Mouse (Mus musculus) kidney, postnatal 0 days (tissue): ENCODE measurements at regions not wholly inside any gene's neighbourhood (a gene's known extent, or its start where the extent isn't known, plus 50 kb on each side); places are given as distances from the start of the nearest gene placed in this dataset.
A peak's percentile ranks its signal among the peaks of the same experiment; 100 is the strongest.

Experiments
- ATAC-seq: fragments of 200-750 bp; cut with Nextera tagmentation; replicated peaks from 2 replicates; pipeline ENCODE4 v1.8.0; 2017; ENCODE audit warnings: low read depth, moderate number of reproducible peaks, moderate TSS enrichment, moderate library complexity; ENCODE audit not compliant: low FRiP score
- DNase-seq: peaks from one replicate; pipeline ENCODE4 v3.0.0-alpha.2; 2016; ENCODE audit warnings: low spot score
- H3K27ac ChIP-seq: fragments of 300-500 bp; sonication (generic); 2 replicates; pipeline ENCODE4 v1.5.1; 2014; ENCODE audit warnings: mild to moderate bottlenecking
- H3K27me3 ChIP-seq: fragments of 300-500 bp; sonication (generic); 2 replicates; pipeline ENCODE4 v1.6.1; 2014; ENCODE audit warnings: low read length, mixed read lengths; ENCODE audit not compliant: insufficient read depth
- H3K36me3 ChIP-seq: fragments of 300-500 bp; sonication (generic); 2 replicates; pipeline ENCODE4 v1.6.1; 2014; ENCODE audit warnings: low read length, mixed read lengths; ENCODE audit not compliant: insufficient read depth
- H3K4me1 ChIP-seq: fragments of 300-500 bp; sonication (generic); replicated peaks from 2 replicates; pipeline ENCODE4 v1.6.1; 2014; ENCODE audit warnings: antibody characterized with exemption, low read length, mixed read lengths; ENCODE audit not compliant: insufficient read depth
- H3K4me2 ChIP-seq: fragments of 300-500 bp; sonication (generic); 2 replicates; pipeline ENCODE4 v1.6.1; 2014; ENCODE audit warnings: mild to moderate bottlenecking, low read length, moderate library complexity, mixed read lengths
- H3K4me3 ChIP-seq: fragments of 300-500 bp; sonication (generic); replicated peaks from 2 replicates; pipeline ENCODE4 v1.5.1; 2014; ENCODE audit warnings: low read depth, low read length
- H3K9ac ChIP-seq: fragments of 300-500 bp; sonication (generic); 2 replicates; pipeline ENCODE4 v1.6.1; 2014; ENCODE audit warnings: low read depth, low read length
- H3K9me3 ChIP-seq: fragments of 300-500 bp; sonication (generic); replicated peaks from 2 replicates; pipeline ENCODE4 v1.6.1; 2016; ENCODE audit warnings: low read length, inconsistent platforms, mixed read lengths
- CTCF ChIP-seq: IDR thresholded peaks from 2 replicates; pipeline ENCODE4 v1.5.1; 2016; ENCODE audit warnings: antibody characterized with exemption, low read depth, mild to moderate bottlenecking, moderate library complexity
- WGBS: fragments of 180-500 bp; shearing (Covaris S2); extraction: QIAGEN DNeasy Blood & Tissue Kit; methylation state at CpG from one replicate; pipeline ENCODE4 v1.1.7; 2014; 5-methylcytosine and 5-hydroxymethylcytosine counted together

DNA sequence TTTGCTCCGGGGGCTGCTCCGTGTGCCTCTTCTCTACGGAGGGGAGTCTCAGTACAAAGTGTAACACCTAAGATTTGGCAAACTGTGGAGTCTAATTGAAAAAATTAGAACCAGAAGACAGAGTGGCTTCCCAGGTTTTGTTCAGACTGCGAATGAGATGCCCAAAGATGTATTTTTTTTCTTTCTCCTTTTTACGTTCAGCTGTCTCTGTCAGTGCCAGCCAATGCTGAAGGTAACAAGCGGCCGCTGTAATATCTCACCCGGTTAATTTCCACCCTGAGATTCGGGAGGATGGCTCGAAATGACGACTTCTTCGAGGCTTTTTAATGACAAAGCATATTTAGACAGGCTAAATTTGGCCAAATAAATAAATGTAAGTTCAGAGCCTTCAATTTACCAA lies 101.1 kb upstream of the Armc2 start:
- H3K36me3 ChIP-seq: no peaks in the 10 kb centered on the region
- H3K27ac ChIP-seq: no peak overlapping the region
- no peaks in the 10 kb centered on the region for H3K27me3 ChIP-seq
- ATAC-seq: no peak
- no peaks in the 10 kb centered on the region for H3K4me1 ChIP-seq
- H3K4me3 ChIP-seq: no peak overlapping the region
- 71% methylated on average over 12 of the region's 12 CpGs for WGBS
- DNase-seq: no peak
- no peak overlapping the region for H3K4me2 ChIP-seq
- no peak for TF ChIP-seq CTCF
- H3K9ac ChIP-seq: no peak overlapping the region
- H3K9me3 ChIP-seq: no peaks in the 10 kb centered on the region

DNA sequence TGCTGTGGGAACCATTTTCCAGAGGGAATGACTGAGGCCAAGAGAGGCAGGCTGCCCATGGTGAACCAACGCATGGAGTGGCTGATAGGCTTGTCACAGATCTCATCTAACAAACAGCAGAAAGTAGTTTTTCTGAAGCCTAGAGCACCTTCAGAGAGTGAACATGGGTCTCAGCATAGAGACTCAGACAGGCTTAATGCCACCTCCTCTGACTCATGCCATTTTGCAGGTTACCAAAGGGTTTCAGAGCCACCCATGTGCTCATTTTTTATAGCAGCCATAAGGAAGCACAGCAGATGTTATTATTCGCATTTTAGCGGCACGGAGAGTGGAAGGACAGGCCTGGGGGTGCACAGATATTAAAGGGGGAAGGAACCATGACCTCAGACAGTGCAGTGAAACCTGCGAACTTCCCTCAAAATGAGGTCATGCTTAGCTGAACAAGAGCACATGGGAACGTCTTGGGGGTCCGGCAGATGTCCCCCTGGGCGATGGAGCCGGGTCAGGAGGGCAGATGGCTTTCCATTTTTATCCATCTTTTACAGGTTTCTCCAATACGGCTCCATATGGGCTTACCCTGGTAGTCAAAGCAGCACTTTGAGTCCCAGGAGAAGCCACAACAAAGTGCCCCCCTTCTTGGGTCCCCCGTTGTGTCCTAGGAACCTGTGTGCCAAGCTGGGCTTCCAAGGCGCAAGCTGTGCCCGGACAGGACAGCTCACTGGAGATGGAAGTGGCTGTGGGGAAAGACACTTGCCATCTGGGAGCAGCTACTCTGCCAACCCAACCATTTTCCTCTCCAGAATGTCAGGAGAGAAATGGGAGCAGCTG lies 100.3 kb upstream of the Armc2 start:
- Histone ChIP-seq H3K4me2 (no peak overlapping the region), H3K4me3 (no peak overlapping the region), H3K36me3 (no peaks in the 10 kb centered on the region), H3K9me3 (no peaks in the 10 kb centered on the region), H3K4me1 (no peaks in the 10 kb centered on the region), H3K27me3 (no peaks in the 10 kb centered on the region), H3K9ac (no peak overlapping the region), H3K27ac (no peak overlapping the region)
- TF ChIP-seq CTCF: no peak
- 76% methylated on average over 13 of the region's 13 CpGs for WGBS
- ATAC-seq (no peak), DNase-seq (no peak)

DNA sequence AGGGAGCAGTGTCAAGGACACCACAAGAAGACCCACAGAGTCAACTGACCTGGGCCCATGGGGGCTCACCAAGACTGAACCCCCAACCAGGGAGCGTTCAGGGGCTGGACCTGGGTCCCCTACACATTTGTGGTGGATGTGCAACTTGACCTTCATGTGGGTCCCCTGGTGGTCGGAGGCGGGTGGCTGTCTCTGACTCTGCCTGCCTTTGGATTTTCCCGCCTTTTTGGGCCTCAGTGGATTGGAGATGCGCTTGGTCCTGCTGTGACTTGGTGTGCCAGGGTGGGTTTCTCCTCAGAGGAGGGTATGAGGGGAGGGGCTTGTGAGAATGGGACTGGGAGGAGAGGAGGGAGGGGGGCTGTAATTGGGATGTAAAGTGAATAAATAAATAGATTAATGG lies 99.3 kb upstream of the Armc2 start:
- Histone ChIP-seq H3K4me1 (no peaks in the 10 kb centered on the region), H3K36me3 (no peaks in the 10 kb centered on the region), H3K9me3 (no peaks in the 10 kb centered on the region), H3K27ac (no peak overlapping the region), H3K4me3 (no peak overlapping the region), H3K4me2 (no peak overlapping the region), H3K9ac (no peak overlapping the region), H3K27me3 (no peaks in the 10 kb centered on the region)
- ATAC-seq: no peak
- WGBS: 96% methylated on average over 5 of the region's 5 CpGs
- TF ChIP-seq CTCF: no peak
- DNase-seq: no peak

DNA sequence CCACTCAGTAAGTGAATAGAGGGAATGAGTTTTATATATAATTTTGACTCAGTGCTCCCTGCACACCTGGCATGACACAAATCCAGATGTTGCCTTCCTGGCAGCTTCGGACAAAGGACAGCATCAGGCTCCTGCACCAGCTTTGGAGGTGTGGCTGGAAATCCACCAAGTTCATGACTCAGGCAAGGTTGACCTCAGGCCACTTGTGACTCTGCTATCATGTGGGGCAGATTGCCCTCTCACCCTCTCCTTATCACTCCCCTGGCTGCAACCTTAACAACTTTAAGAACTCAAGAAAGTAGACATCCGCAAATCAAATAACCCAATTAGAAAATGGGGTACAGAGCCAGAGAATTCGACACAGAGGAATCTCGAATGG lies 97.7 kb upstream of the Armc2 start:
- Histone ChIP-seq H3K9me3 (no peaks in the 10 kb centered on the region), H3K4me1 (no peaks in the 10 kb centered on the region), H3K4me3 (no peak overlapping the region), H3K27me3 (no peaks in the 10 kb centered on the region), H3K36me3 (no peaks in the 10 kb centered on the region), H3K27ac (no peak overlapping the region), H3K4me2 (no peak overlapping the region), H3K9ac (no peak overlapping the region)
- DNase-seq: no peak
- no peak for ATAC-seq
- no peak for TF ChIP-seq CTCF
- WGBS: 66% methylated on average over 4 of the region's 4 CpGs

DNA sequence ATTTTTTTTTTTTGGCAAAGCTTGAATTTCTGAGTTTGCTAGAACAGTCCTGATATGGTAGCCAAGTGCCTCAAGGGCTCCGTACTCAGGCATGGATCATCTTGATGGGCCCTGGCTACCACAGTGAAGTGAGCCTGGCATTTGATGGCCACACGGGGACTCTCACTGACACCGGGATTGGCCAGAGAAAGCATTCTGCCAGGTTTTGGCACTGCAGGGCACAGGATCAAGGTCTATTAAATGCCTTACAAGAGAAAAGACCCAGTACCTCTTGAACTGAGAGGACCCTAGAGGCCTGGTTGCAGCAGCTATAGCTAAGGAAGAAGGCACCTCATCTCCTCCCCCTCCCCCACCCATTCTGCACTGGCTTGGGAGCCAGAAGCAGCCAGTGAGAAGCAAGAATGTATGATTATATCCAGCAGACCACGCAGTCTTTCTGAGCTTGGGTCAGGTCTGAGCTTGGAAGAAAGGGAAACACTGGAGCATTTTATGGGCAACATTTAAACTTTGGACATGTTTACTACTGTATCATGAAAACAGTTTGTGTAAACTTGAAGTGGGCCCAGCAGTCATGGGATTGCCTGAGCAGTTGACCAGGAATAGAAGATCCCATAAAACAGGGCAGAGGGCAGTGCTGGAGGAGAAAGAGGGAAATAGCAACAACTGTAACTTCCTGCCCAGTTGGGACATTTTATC lies 97.1 kb upstream of the Armc2 start:
- Histone ChIP-seq H3K9ac (no peak overlapping the region), H3K27me3 (no peaks in the 10 kb centered on the region), H3K4me2 (no peak overlapping the region), H3K9me3 (no peaks in the 10 kb centered on the region), H3K4me3 (no peak overlapping the region), H3K4me1 (no peaks in the 10 kb centered on the region), H3K36me3 (no peaks in the 10 kb centered on the region), H3K27ac (peak overlapping the region; percentile 27; the same call in 1 of the 2 replicates)
- TF ChIP-seq CTCF: no peak
- DNase-seq (peak; percentile 84), ATAC-seq (no peak; the same call in 1 of the 2 replicates)
- 64% methylated on average over 4 of the region's 4 CpGs for WGBS

DNA sequence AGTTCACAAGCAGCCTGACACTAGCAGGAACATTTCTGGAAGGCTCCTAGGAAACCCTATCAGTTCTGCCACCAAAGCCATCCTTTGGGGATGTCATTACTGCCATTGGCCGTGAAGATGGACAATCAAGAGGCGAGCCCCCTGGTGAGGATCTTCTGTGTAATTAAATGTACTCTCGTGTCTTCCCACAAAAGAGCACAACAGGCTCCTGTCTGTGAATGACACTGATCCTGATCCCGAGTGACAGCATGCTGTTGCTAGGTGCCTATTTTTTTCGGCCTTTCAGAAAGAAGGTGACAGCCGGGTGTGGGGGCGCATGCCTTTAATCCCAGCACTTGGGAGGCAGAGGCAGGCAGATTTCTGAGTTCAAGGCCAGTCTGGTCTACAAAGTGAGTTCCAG lies 92.5 kb upstream of the Armc2 start:
- Histone ChIP-seq H3K9me3 (no peaks in the 10 kb centered on the region), H3K9ac (no peak overlapping the region), H3K4me3 (no peak overlapping the region), H3K27me3 (no peaks in the 10 kb centered on the region), H3K4me2 (no peak overlapping the region), H3K27ac (no peak overlapping the region), H3K4me1 (no peaks in the 10 kb centered on the region), H3K36me3 (no peaks in the 10 kb centered on the region)
- DNase-seq (no peak), ATAC-seq (no peak)
- WGBS: 88% methylated on average over 7 of the region's 7 CpGs
- TF ChIP-seq CTCF: no peak
